Mouse (Mus musculus) heart, adult 11 months (tissue): ENCODE results near the gene Rab11fip3.
"Not testable (repeated sequence)": the region's sequence is repeated elsewhere in the genome, so short reads cannot be mapped to it uniquely, and the experiment has no call there.

Experiments used
- DNase-seq: peaks from one replicate; pipeline ENCODE4 v3.0.0; 2022

Gene Rab11fip3

DNA sequence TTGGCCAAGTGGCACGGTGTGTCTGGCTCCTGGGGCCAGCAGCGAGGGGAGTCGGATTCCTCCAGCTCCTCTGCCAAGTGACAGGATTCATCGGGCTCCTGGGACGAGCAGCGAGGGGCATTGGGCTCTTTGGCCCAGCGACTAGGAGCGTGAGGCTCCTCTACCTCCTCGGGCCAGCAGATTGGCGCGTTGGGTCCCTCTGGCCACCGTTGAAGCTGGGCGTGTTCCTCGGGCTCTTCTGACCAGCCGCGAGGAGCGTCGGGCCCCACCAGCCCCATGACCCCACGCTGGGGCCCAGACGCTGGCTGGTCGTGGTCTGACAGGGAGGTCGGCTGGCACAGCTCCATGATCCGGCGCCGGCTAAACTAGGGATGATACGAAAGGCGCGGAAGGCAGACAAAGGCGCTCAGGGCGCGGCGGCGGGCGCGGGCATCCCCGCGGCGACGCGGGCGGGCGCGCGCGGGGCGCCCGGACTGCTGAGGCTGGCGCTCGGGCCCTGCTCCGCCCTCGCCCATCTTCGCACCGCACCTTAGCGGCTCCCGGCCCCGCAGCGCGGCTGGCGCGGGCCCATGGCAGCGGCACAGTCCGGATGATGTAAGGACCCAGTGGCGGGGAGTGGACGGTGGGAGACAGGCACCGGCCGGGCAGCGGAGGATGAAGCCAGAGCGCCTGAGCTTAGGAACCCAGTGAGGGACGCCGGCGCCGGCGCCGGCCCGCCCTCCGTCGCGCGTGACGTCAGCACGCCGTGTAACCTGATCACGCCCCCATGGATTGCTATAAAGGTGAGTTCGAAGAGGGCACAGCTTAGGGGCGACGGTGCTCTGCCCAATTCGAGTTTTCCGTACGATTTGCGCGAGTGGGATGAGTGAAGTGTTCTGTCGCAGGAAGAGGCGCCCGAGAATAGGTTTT is at the start of gene Rab11fip3:
TSS of gene Rab11fip3 (minus strand) at position 725 of the 909 bp plus-strand sequence.
- DNase-seq: peak; percentile 99

DNA sequence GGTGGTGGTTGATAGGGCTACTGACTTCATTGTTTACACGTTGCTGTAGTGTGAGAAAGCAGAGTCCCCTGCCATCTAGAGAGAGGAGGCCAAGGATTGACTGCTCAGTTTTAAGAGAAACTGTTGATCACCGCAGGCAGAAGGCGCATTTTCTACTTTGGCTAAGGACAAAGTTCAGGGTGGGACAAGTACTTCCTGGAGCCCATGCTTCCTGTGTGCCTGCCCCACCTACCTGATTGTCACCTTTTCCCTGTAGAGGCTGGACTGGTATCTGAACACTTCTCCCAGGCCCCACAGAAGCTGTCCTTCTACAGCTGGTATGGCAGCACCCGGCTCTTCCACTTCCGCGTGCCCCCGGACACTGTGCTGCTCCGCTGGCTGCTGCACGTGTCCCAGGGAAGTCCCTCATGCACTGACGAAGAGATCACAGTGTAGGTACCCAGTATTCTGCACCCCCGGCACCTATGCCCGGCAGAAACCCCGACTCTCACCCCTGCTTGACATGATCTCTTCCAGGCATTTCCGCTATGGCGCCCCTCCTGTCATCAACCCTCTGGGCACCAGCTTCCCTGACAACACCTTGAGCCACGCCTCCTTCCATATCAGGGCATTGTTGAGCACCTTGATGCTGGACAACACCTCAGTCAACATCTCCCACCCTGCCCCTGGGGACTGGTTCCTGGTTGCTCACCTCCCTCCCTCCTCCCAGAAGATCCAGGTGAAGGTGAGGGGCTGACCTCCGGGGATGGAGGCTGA is 47.3 kb upstream of the Rab11fip3 start:
- no peak for DNase-seq

DNA sequence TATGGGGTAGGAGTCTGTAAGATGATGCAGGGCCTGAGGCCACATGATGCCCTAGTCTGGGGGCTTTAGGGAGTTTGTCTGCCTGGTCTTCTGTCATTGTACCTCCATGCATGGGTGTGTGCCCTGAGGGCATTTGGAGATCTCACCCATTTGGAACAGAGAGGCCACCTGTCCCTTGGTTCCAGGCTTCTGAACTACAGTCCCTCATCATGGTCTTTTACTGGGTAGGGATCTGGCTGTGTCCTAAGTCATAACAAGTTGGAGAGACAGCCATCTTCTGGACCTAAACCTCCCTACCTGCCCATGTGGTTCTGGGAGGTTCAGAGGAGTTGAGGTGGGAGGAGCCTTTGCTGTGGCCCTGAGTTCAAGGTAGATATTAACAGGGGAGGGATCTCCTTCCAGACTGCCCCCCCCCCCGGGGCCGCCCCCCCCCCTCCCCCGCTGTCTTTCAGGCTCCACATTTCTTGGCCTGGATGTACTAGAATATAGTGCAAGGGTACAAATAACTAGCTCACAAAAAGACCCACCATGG is 46.7 kb upstream of the Rab11fip3 start:
- DNase-seq: no peak

DNA sequence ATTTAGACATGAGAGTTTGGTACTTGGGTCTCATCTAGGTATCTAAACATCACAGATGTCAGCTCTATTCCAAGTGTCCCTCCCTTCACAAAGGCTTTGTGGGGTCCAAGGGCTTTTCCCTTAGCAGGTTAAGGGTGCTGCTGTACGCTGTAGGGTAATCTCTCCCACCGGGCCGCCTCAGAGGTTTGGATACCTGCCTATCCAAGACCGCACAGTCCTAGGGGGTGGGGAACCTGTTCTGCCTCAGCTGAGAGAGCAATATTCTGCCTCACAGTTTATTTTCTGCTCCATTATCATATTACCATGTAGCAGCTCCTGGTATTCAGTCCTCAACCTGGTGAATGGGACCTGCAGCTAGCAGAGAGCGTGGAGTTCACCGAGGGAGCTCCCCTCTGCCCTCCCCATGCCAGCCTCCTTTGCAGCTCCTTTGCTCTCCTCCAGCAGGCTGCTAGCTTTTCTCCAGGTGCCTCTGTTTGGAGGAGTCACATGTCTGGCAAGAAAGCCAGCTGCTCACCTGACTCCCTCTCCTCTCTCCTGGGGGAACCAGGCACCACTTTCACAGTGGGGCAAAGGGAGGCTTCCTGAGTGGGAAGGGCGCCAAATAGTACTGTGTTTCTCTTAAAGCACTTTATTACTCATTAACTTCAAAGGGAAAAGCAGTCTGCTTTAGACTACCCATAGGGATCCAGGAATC is 46.0 kb upstream of the Rab11fip3 start:
- peak; percentile 68 for DNase-seq

DNA sequence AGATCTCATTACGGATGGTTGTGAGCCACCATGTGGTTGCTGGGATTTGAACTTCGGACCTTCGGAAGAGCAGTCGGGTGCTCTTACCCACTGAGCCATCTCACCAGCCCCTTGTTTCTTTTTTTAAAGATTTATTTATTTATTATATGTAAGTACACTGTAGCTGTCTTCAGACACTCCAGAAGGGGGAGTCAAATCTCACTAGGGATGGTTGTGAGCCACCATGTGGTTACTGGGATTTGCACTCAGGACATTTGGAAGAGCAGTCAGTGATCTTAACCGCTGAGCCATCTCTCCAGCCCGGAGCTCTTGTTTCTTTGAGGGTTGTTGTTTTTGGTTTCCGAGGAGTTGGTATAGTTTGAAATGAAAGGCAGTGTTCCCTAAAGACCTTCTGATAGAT is 45.1 kb upstream of the Rab11fip3 start:
- not testable (repeated sequence) for DNase-seq

DNA sequence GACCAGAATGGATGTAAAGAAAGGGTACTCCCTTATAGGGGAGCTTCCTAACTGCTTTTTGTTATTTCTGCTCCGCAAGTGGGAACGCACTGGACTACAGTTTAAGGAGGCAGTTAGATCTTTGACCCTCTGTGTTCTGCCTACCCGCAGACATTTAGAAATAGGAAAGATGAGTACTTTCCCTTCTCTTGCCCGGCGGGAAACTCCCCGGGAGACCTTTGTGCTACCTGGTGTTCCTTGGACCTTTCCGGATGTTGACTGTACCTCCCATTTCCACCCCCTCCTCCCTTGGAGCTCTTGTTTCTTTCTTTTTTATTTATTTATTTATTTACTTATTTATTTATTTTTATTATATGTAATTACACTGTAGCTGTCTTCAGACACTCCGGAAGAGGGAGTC is 44.7 kb upstream of the Rab11fip3 start:
- DNase-seq: no peak

DNA sequence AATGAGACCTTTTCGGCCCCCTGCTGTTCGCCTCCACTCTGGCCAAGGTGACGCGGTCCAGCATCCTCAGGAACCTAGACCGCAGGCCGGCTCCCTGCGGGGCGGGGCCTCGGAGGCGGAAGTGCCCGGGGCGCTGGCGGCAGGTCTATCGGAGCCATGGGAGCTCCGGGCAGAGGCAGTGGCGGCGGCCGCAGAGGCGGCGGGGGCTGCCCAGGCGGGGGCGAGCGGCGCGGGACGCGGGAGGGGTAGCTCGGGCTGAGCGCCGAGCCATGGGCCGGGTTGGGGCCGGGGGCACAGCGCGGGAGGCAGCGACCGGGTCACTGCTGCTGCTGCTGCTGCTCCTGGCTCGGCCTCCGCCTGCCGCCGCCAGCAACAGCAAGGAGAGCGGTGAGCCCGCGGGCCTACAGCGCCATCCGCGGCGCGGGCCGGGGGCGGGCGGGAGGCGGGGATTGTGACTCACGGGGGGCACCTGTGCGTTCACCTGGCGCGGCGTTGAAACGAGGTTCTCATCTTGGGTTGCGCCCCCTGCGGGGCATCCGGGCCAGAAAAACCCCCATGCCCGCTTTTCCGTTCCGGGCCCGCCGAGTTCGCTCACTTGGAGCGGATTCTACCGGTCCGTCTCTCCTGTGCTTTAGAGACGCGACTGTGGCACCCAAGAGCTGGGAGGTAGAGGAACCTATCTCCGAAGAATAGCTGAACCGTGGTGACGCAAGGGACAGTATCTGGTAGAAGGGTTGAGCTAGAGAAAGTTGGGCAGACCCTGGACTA is 44.0 kb upstream of the Rab11fip3 start, which contains the start of gene Tmem8:
TSS of gene Tmem8 (plus strand) at position 119 of the 768 bp plus-strand sequence.
- peak; percentile 97 for DNase-seq

DNA sequence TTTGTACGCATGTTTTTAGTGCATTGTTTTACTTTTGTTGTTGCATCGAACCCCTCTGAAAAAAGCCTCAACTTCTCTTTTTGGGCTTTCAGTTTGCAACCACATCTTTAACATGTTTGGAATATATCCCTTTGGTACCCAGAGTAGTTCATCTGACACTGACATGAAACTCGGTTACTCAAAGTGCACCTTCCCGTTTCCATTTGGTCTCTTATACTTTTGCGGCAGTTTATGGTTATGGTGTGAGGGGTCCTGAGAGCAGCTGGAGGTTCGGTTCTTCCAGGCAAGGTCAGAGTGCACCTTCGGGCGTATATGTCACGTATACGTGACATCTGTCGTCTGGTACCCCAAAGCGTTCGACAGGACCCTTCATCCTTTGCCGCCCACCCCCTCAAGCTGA is 43.4 kb upstream of the Rab11fip3 start:
- DNase-seq: no peak

DNA sequence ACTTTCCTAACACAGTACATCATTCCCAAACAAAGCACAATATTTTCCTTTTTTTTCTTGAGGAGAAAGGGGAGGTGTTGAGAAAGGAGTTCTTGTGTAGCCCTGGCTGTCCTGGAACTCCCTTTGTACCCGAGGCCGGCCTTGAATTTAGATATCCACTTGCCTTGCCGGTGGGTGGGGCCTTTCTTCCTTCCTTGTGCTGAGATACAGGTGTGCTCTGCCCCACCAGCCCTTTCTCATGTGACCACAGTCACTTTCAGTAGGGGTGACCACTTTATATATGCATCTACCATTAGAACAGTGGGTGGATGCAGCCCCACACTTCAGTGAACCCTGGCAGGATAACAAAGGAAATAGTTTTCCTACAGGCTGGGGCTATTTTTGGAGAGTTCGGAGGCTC is 42.4 kb upstream of the Rab11fip3 start:
- DNase-seq: peak; percentile 75

DNA sequence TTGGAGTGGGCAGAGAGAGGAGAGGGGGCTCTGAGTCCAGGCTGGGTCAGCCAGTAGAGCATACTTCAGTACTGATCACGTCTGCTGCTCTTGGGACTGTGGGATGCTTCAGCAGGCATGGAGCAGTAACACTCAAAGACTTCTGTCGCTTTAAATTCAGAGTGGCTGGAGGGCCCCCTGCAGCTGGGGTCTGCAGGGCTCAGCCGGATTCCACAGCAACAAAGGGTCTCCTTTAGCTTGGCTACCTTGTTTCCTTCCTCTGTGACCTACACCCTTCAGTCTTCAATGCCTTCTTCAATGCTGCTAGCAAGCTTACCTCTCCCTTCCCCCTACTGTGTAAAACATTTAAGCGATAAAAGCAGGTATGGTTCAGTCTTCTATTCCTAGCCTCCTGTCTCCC is 41.7 kb upstream of the Rab11fip3 start:
- DNase-seq: no peak

DNA sequence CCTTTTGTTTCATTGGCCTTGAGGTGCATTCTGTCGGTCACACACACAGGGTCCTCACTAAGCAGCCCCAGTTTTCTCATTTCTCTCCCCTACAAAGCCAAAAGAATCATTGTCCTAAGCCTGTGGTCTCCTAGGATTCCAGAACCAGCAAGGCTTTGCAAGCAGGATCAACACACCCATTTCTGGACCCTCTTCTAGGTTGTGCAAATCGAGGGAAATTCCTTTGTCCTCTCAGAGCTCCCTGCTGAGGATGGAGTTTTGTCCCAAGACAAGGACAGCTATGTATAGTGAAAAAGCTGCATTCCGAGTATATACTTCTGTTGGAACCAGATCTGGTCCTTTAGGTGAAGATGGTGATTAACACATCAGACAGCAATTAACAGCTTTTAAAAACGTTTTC is 40.8 kb upstream of the Rab11fip3 start:
- no peak for DNase-seq

DNA sequence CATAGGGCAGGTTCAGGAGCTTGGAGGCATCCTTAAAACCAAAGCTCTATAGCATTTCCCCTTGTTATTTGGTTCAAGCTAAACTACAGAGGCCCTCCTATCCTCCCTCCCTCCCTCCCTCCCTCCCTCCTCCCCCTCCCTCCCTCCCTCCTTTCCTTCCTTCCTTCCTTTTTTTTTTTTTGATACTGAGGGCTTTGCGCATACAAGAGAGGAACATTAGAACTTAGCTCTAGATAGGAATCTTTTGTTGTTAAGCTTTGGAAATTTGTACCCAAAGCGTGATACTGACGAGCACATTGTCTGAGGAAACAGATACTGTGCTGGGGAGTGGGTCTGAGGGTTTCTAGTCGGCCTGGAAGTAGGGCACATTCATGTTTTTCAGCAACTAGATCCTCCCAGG is 36.3 kb upstream of the Rab11fip3 start:
- DNase-seq: no peak

DNA sequence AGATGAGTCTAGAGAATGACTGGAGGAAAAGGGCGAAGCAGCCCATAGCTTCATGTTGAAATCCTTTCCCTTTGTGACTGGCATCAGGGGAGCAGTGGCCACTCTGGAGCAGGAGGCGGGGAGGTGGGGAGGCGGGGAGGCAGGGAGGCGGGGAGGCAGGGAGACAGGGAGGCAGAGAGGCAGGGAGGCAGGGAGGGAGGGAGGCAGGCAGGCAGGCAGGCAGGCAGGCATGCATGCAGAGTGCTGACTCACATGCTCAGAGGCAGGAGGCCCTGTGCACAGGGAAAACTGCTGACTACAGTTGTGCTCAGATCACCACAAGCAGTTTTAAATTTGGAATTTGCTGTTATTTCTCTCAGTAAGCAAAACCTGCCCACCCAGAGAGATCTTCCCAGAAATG is 32.1 kb upstream of the Rab11fip3 start:
- DNase-seq: peak; percentile 96

DNA sequence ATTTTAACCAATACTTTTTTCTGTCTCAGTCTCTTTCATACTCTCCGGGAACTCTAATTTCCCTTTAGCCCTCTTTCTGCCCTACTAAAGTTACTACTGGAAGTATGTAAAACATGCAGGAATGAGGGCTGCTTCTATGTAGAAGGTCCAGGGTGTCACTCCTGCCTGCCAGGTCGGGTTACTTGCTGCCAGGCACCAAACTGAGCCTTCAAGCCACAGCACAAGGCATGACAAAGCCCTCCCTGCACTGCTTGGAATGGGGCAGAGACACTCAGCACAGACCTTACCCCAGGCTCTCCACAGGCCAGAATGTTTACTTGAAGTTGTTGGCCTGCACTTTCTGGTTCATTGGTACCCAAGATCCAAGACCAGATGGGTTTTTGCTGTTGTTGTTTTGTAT is 30.8 kb upstream of the Rab11fip3 start:
- DNase-seq: peak; percentile 87

DNA sequence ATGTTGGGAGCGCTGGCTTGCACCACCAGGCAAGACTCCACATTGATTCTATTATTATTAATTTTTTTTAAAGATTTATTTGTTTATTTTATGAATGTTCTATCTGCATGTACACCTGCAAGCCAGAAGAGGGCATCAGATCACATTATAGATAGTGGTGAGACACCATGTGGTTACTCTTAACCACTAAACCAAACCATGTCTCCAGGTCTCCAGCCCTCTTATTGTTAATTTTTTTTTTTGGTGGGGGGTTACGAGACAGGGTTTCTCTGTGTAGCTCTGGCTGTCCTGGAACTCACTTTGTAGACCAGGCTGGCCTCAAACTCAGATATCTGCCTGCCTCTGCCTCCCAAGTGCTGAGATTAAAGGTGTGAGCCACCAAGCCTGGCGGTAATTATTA is 30.0 kb upstream of the Rab11fip3 start:
- peak; percentile 89 for DNase-seq

DNA sequence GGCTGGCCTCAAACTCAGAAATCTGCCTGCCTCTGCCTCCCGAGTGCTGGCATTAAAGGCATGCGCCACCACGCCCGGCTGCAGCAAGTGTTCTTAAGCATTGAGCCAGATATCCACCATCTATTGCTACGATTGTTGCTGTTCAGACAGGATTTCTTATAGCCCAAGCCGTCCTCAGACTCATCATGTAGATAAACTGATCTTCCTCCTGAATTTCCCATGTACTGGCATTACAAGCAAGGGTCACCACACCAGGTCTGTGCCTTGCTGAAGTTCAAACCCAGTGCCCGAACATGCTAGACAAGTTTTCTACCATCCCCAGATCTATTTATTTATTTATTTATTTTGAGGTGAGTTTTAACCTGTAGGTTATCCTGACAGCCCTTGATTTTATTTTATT is 29.1 kb upstream of the Rab11fip3 start:
- DNase-seq: peak; percentile 87

DNA sequence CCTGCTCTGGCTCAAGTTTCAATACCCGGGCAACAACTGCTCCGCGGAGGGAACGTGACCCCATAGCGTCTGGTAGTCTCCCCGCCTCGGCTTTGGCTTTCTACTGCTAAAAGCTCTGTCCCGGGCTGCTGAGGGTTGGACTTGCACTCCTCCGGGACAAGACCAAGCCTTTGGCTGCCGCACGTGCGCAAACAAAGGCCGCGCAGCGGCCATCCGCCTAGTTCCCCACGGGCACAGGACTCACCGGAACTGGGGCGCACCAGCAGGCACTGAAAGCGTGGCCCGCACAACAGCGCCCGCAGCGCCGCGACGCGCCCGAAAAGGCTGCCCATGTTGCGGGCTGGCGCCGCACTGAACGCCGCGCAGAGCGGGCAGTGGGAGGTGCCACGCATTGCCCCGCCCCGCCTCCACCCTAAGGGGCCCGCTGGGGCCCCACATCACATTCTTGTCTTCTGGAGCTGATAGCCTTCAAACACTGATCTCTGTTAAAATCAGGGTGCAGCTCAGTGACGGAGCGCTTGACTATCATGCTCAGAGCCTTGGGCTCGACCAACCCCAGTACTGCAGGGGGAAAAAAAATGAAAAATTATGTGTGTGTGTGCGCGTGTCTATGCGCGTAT is 25.9 kb upstream of the Rab11fip3 start, which contains the start of gene Nme4:
TSS of gene Nme4 (minus strand) at position 482 of the 620 bp plus-strand sequence.
- DNase-seq: peak; percentile 94

DNA sequence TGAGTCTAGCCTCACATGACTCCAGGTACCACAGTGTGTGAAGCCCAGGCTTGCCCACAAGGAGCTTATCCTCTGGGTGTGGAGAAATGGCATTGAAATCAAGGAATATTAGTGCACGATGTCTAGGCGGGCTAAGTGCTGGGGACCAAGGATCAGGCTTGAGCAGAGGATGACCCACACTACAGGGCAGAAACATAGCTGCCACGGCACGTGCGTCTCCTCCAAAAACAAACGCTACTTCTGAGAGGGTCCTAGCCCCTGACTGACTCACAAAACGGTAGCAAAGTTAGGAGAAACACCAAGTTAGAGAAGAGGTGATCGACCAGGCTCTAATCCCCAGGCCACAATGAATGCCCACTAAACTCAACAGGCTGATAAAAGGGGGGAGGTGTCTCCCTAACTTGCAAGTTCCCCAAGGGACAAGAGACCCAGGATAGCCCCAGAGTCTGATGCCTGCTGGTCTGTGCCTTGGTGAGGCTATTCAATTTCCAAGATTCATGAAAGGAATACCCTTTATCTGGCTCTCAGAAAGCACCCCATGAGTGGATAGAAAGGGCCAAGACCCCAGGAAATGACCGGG is 25.3 kb upstream of the Rab11fip3 start:
- no peak for DNase-seq

DNA sequence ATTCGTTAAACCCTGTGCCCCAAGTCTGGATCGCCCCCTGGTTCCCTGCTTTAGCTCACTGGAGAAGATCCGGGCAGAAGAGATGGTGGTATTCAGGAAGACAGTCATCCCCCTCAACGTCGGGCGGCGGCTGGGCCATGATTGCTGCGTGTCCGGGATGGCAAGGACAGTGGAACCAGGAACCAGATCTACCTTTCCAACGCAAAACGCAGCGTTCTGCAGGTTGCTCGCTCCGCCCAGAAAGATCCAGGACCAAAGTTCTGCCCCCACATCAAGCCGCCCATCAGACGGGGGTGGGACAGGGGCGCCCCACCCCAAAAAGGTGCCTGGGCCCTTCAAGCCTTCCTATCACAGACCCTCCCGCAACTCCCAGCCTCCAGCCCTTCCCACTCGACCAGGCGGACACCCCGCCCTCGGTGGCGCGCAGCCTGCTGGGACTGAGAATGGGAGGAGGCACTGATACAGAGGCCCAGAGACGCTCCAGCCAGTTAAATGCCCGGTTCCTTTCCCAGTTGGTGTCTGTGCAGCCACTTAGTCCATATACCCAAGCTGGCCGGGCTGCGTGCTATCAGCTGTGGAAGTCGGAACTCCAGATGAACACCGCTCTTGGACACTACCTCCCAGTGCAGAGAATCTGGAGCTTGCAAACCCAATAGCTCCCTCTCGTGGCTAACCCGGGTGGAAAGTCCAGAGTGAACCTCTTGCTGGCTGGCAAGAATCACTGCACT is 20.7 kb upstream of the Rab11fip3 start, which contains the start of gene Decr2:
TSS of gene Decr2 (minus strand) at position 433 of the 728 bp plus-strand sequence.
- peak; percentile 99 for DNase-seq

DNA sequence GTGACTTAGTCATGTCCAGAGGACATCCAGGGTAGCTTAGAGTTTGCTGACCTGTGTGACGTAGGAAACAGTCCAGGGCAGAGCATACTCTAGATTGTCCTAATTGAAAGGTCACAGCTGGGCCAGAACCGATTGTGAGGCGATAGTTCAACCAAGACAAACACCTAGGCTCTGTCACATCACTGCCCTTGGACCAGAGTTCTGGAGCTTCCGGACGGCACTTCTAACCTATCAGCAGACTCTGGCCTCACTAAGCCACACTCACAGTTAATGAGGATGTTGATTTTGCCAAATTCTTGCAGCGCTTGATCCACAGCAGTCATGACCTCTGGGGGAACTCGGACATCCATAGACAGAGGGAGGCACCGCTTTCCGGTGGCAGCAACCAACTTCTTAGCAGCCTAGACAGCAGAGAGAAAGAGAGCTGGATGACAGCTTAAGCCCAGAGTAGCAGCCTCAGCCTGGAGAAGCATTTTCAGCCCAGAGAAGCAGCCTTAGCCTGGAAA is 17.8 kb upstream of the Rab11fip3 start:
- DNase-seq: no peak
